Mouse (Mus musculus): ENCODE results near the gene Unc5cl. TPM values are rescaled to one million over a fixed set of nuclear protein-coding genes. Genes with fewer than 3 reads are reported as not detected.

Gene Unc5cl
- polyA plus RNA-seq, 1 experiment from 2014 or later = 0.33 TPM

DNA sequence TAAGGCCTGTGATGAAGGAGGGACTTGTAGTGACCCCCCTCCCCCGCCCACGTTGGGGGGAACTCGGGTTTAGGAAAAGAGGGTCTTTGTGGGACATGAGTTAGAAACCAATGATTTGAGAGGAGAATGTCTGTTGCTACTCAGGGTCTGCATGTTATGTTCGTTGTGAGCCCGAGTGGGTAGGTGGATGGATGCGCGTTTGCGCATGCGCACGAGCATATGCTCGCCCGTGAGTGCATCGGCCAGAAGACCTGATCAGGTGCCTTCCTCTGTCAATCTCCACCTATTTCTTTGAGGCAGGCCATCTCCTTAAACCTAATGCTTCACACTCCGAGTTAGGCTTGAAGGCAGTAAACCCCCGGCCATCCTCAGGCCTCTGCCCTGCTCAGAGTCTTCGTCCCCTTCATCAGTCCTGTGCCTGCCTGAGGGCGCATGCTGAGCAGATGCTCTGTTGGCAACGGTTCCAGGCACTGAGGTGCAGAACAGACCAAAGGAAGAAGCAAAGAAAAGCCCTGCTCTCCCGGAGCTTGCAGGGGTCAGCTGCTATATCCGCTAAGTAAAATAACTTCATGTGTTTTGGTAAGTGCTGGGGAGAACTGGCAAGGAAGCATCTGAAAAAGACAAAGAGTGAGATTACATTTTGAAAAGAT lies 21.6 kb upstream of the Unc5cl start:
- no peak overlapping the region for H3K4me3 ChIP-seq
- whole genome bisulfite sequencing = 67% methylated on average over 20 of the region's 20 CpGs
- H3K36me3 ChIP-seq = 0 out of 2 replicates have a peak, but pooled peaks cover 3% of the 10 kb centered on the region
- no peaks in the 10 kb centered on the region for H3K27me3 ChIP-seq
- H3K9me3 ChIP-seq (replicated peaks) = no peaks in the 10 kb centered on the region
- no peak for ATAC-seq (replicated peaks; ENCODE audit: insufficient number of reproducible peaks, insufficient read depth, low FRiP score, low read depth)
- H3K9ac ChIP-seq = no peak overlapping the region
- H3K4me1 ChIP-seq (replicated peaks) = peaks cover 73% of the 10 kb centered on the region
- peak overlapping the region; percentile 63; the same call in 1 of the 2 replicates for H3K4me2 ChIP-seq
- peak overlapping the region; percentile 96 for H3K27ac ChIP-seq

DNA sequence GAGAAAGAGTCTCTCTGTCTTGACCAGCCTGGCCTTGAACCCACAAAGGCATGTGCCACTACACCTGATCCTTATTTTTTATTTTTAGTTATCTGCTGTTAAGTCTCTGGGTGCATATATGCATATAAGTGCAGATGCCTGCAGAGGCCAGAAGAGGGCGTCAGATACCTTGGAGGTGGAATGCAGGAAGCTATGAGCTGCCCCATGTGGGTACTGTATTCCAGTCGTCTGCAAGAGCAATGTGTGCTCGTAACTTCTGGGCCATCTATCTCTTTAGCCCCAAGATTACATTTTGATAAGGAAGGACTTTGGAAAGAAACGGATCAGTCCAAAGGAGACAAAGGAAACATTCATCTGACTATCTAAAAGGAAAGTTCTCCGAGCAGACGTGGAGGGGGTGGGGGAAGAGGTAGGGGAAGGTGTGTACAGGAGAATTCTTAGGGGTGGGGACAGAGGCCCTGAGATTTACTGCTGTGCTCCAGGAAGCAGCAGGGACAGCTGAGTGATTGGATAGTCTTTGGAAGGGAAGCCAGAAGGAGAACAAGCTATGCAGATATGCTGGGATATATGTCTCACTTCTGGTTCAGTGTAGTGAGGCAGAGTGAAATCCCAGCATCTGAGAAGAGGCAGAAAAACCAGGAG lies 20.9 kb upstream of the Unc5cl start:
- Histone ChIP-seq H3K9me3 (replicated peaks) (no peaks in the 10 kb centered on the region), H3K27me3 (no peaks in the 10 kb centered on the region), H3K36me3 (0 out of 2 replicates have a peak, but pooled peaks cover 3% of the 10 kb centered on the region), H3K4me3 (no peak overlapping the region), H3K4me1 (replicated peaks) (peaks cover 67% of the 10 kb centered on the region), H3K9ac (no peak overlapping the region), H3K27ac (peak overlapping the region; percentile 96; the same call in 1 of the 2 replicates), H3K4me2 (no peak overlapping the region)
- ATAC-seq (replicated peaks; ENCODE audit: insufficient number of reproducible peaks, insufficient read depth, low FRiP score, low read depth) = no peak
- 44% methylated on average over 6 of the region's 6 CpGs for WGBS

DNA sequence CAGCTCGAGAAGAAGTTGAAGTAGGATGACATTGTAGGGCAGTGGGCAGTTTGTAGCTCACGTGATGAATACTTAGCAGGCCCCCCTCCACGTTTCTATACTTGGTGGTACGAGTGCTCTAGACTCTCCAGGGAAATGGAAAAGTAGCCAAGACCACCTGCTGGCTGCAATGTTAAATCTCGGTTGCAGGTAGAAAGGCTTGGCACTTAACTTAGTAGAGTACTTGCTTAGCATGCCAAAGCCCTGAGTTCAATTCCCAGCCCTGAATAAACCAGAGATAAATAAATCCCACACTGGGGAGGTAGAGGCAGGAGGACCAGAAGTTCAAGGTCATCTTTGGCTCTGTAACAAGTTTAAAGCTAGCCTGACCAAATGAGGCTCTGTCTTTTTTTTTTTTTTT lies 20.2 kb upstream of the Unc5cl start:
- no peak overlapping the region for H3K9ac ChIP-seq
- no peak overlapping the region for H3K4me2 ChIP-seq
- 0 out of 2 replicates have a peak overlapping the region, but pooled peaks have one; percentile 5 for H3K27ac ChIP-seq
- no peaks in the 10 kb centered on the region for H3K9me3 ChIP-seq (replicated peaks)
- 76% methylated on average over 5 of the region's 5 CpGs for WGBS
- H3K4me3 ChIP-seq = no peak overlapping the region
- H3K27me3 ChIP-seq = no peaks in the 10 kb centered on the region
- peaks cover 60% of the 10 kb centered on the region for H3K4me1 ChIP-seq (replicated peaks)
- ATAC-seq (replicated peaks; ENCODE audit: insufficient number of reproducible peaks, insufficient read depth, low FRiP score, low read depth) = no peak
- no peaks in the 10 kb centered on the region for H3K36me3 ChIP-seq

DNA sequence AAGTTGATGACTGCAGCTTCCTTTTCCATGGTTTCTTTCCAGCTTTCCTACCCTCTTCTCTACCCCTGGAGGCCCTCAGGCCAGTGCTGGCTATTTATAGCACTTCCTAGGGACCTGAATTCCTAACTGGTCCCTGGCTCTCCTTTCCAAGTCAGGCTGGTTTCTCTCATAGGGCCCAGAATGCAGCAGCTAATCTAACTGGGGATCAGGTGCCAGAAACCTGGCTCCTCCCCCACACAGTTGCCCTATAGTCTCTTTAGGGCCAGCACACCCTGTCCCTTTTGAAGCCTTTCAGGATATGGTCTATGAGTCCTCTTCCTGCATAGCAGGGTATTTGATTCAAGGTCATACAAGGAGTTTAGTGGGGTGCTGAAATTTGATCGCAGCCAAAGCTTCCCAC lies 18.2 kb upstream of the Unc5cl start:
- H3K27ac ChIP-seq = peak overlapping the region; percentile 95
- H3K4me2 ChIP-seq = peak overlapping the region; percentile 3; the same call in 1 of the 2 replicates
- no peaks in the 10 kb centered on the region for H3K9me3 ChIP-seq (replicated peaks)
- WGBS = 40% methylated on average over 1 of the region's 1 CpGs
- ATAC-seq (replicated peaks; ENCODE audit: insufficient number of reproducible peaks, insufficient read depth, low FRiP score, low read depth) = peak; percentile 68
- H3K27me3 ChIP-seq = no peaks in the 10 kb centered on the region
- no peak overlapping the region for H3K9ac ChIP-seq
- H3K36me3 ChIP-seq = no peaks in the 10 kb centered on the region
- peaks cover 46% of the 10 kb centered on the region for H3K4me1 ChIP-seq (replicated peaks)
- no peak overlapping the region for H3K4me3 ChIP-seq

DNA sequence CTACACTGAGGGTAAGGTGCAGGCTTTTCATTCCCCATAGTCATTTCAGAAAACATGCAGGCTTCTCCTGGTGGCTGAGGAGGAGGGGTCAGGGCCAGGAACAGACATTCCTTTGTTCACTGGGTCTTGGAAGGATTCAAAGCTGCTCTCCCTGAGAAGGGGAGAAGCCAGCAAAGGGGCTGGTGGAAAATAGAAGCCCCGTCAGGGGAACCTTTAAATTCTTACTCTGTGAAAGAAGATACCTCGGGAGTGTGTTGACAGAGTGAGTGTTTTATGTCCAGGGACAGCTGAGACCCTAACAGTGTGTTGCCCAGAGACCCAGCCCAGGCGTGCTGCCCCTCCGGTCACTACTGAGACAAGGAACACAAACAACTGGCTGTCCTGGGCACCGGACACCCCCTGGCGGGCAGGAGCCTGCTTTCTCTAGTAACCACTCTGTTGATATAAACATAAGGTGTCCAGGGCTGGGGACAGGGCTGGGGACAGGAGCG lies 17.2 kb upstream of the Unc5cl start:
- Histone ChIP-seq H3K27me3 (no peaks in the 10 kb centered on the region), H3K4me1 (replicated peaks) (peaks cover 44% of the 10 kb centered on the region), H3K9ac (peak overlapping the region; percentile 9; the same call in 1 of the 2 replicates), H3K27ac (peak overlapping the region; percentile 95), H3K9me3 (replicated peaks) (no peaks in the 10 kb centered on the region), H3K4me2 (peak overlapping the region; percentile 14), H3K4me3 (no peak overlapping the region), H3K36me3 (no peaks in the 10 kb centered on the region)
- peak; percentile 45 for ATAC-seq (replicated peaks; ENCODE audit: insufficient number of reproducible peaks, insufficient read depth, low FRiP score, low read depth)
- WGBS = 23% methylated on average over 7 of the region's 7 CpGs

DNA sequence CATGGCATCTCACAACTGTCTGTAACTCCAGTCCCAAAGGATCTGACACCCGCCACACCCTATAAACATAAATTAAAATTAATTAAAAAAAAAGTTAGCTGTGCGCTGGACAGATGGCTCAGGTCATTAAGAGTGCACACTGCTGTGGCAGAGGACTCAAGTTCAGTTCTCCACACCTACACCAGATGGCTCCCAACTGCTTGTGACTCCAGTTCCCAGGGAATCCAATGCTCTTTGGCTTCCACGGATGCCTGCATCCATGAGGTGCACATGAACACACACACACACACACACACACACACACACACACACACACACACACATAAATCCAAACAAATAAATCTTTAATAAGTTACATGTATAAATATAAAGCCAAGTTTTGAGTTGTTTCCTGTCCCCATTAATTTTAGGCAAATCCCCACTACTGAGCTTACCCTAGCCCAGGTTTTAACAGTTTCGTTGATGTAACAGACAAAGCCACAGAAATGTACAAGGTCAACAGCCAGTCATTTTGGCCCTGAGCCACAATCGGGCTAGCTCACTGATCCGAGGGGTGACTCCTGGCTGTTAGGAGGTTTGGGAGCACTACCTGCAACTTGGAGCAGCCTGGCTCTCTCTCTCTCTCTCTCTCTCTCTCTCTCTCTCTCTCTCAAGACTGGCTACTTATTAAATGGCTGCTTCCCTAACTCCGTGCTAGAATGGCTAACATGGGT lies 11.8 kb upstream of the Unc5cl start:
- H3K27me3 ChIP-seq = no peaks in the 10 kb centered on the region
- H3K36me3 ChIP-seq = no peaks in the 10 kb centered on the region
- no peak overlapping the region for H3K9ac ChIP-seq
- ATAC-seq (replicated peaks; ENCODE audit: insufficient number of reproducible peaks, insufficient read depth, low FRiP score, low read depth) = no peak
- 70% methylated on average over 7 of the region's 7 CpGs for WGBS
- H3K4me3 ChIP-seq = no peak overlapping the region
- H3K4me1 ChIP-seq (replicated peaks) = peaks cover 3% of the 10 kb centered on the region
- no peak overlapping the region for H3K4me2 ChIP-seq
- no peaks in the 10 kb centered on the region for H3K9me3 ChIP-seq (replicated peaks)
- H3K27ac ChIP-seq = no peak overlapping the region

DNA sequence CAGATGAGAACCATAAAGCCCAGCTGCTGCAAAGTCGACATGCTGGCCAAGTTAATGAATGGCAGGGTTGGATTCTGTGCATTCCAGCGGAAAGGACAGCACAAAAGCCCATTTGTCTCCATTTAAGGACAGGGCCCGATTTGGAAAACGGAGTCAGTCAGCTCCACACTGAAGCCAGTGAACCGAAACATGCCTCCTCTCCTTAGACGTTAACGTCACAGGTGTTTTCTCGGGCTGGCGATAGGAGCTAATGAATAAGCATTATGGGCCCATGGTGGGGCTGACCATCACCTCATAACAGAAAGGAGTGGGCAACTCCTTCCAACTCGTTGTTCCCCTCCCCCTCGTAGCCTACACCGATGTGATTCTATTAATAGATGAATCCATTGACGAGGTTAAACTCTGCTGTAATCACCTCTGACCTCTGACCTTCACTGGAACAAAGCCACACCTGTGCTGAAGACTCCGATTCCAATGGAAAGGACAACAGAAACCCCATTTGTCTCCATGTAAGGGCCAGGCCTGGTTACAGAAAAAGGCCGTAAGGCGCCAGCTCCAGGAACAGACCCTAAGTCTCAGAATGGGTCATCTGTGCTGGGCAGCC lies 11.1 kb upstream of the Unc5cl start:
- no peaks in the 10 kb centered on the region for H3K27me3 ChIP-seq
- H3K9me3 ChIP-seq (replicated peaks) = no peaks in the 10 kb centered on the region
- H3K36me3 ChIP-seq = no peaks in the 10 kb centered on the region
- 75% methylated on average over 16 of the region's 16 CpGs for WGBS
- no peaks in the 10 kb centered on the region for H3K4me1 ChIP-seq (replicated peaks)
- no peak overlapping the region for H3K27ac ChIP-seq
- H3K4me3 ChIP-seq = no peak overlapping the region
- H3K9ac ChIP-seq = no peak overlapping the region
- ATAC-seq (replicated peaks; ENCODE audit: insufficient number of reproducible peaks, insufficient read depth, low FRiP score, low read depth) = no peak
- no peak overlapping the region for H3K4me2 ChIP-seq

DNA sequence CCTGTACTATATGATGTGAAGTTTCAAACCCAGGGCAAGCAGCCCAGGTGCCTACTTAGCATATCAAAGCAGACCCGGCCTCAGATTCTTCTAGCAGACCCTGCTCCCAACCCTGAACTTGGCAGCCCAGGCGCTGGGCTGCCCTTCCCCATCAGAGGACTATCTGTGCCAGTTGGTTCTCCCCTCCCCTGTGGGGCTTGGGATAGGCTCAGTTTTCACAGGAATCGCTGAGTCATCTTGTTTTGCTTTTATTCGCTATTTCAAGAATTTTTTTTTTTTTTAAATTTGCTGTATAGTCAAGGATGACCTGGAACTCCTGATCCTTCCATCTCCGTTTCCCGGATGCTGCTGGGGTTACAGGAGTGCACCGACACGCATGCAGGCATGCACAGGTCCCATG lies 7.0 kb upstream of the Unc5cl start:
- no peaks in the 10 kb centered on the region for H3K9me3 ChIP-seq (replicated peaks)
- WGBS = 71% methylated on average over 8 of the region's 8 CpGs
- no peak overlapping the region for H3K27ac ChIP-seq
- H3K4me2 ChIP-seq = no peak overlapping the region
- H3K4me3 ChIP-seq = no peak overlapping the region
- H3K36me3 ChIP-seq = no peaks in the 10 kb centered on the region
- H3K9ac ChIP-seq = no peak overlapping the region
- no peaks in the 10 kb centered on the region for H3K4me1 ChIP-seq (replicated peaks)
- H3K27me3 ChIP-seq = no peaks in the 10 kb centered on the region
- no peak for ATAC-seq (replicated peaks; ENCODE audit: insufficient number of reproducible peaks, insufficient read depth, low FRiP score, low read depth)

DNA sequence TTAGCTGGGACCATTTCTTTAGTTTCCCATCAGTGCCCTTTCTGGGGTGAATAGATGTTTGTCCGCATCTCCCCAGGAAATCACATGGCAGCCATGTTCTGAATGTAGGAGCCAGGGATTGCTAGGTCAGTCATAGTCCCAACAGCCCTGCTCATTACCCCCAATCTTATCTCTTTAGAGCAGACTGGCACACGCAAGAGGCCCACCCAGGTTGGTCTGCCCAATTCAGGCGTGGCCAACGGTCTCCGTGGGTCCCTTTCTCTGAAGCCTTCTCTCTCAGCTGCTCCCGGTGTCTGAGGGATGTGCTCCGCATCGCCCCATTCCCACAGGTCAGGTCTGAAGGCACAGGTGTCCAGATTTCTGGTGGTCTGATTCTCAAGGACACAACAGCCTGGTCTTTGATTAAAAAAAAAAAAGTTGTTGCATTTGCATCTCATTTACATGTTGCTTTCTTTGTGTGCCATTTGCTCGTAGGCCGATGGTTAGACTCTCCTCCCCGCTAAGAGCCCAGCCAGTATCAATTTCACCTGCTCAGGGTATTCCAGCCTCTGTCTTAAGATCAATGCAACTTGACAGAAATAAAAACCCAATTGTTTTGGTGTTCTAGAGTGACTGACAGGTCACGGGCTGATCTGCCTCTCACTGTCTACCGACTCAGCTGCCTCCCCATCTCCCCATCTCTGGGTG lies 3.9 kb upstream of the Unc5cl start:
- H3K9me3 ChIP-seq (replicated peaks) = no peaks in the 10 kb centered on the region
- H3K27me3 ChIP-seq = no peaks in the 10 kb centered on the region
- no peak for ATAC-seq (replicated peaks; ENCODE audit: insufficient number of reproducible peaks, insufficient read depth, low FRiP score, low read depth)
- no peak overlapping the region for H3K9ac ChIP-seq
- no peaks in the 10 kb centered on the region for H3K4me1 ChIP-seq (replicated peaks)
- H3K36me3 ChIP-seq = no peaks in the 10 kb centered on the region
- no peak overlapping the region for H3K4me3 ChIP-seq
- H3K27ac ChIP-seq = no peak overlapping the region
- WGBS = 78% methylated on average over 13 of the region's 13 CpGs
- H3K4me2 ChIP-seq = no peak overlapping the region

DNA sequence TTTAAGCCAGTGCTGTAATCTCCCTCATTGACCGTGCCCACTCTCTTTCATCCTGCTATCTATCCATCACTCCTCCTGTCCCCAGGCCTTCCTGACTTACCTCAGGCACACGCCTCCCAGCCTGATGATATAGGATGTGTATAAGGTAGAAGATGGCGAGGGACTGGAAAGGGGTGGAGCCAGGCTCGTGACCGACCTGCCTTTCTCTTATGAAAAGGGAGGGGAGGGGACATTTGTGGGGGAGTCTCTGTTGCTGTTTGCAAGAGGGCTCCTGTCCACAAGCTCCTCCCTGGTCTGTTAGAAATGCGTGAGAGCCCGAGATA lies 3.4 kb upstream of the Unc5cl start, which contains the start of gene Tspo2:
Gene Tspo2, minus strand, starts transcription at position 170 of the 323 bp plus-strand sequence.
- H3K4me1 ChIP-seq (replicated peaks) = no peaks in the 10 kb centered on the region
- H3K27me3 ChIP-seq = no peaks in the 10 kb centered on the region
- ATAC-seq (replicated peaks; ENCODE audit: insufficient number of reproducible peaks, insufficient read depth, low FRiP score, low read depth) = 0 out of 2 replicates have a peak, but pooled peaks have one; percentile 26
- H3K4me2 ChIP-seq = no peak within 1 kb of the TSS
- H3K9me3 ChIP-seq (replicated peaks) = no peaks in the 10 kb centered on the region
- H3K4me3 ChIP-seq = no peak within 1 kb of the TSS
- WGBS = 53% methylated on average over 7 of the region's 7 CpGs
- no peak within 1 kb of the TSS for H3K27ac ChIP-seq
- no peaks in the 10 kb centered on the region for H3K36me3 ChIP-seq
- no peak within 1 kb of the TSS for H3K9ac ChIP-seq
